Mouse (Mus musculus): ENCODE results near the gene Pign. TPM values are rescaled to one million over a fixed set of nuclear protein-coding genes. Genes with fewer than 3 reads are reported as not detected.

Gene Pign
- total and polyA plus RNA-seq, 3 experiments, result 27.1 to 59.0 (median 36.1) TPM

GRCm38 (mm10) chr1:105549648-105550047, 113.8 kb downstream of the Pign start:
- H3K4me1 ChIP-seq (ENCODE audit: control insufficient read depth in 1 of 2, insufficient read depth in 2 of 2, low read length in 2 of 2), result no peaks in the 10 kb centered on the region
- no peak overlapping the region for H3K27ac ChIP-seq (ENCODE audit: control insufficient read depth, low read depth, low read length)
- no peak for DNase-seq (ENCODE audit: low read depth, low spot score)
- no peak overlapping the region for H3K4me3 ChIP-seq (ENCODE audit: control insufficient read depth in 1 of 2, insufficient read depth in 1 of 2, low read depth in 2 of 2, low read length in 2 of 2)
- no peaks in the 10 kb centered on the region for H3K9me3 ChIP-seq (replicated peaks; ENCODE audit: insufficient read depth, low read length)
- H3K79me2 ChIP-seq (ENCODE audit: control insufficient read depth, insufficient read depth, low read length, poor library complexity), result no peaks in the 10 kb centered on the region
- no peak overlapping the region for H3K9ac ChIP-seq (ENCODE audit: control insufficient read depth, low read depth, low read length, poor library complexity, severe bottlenecking)
- no peaks in the 10 kb centered on the region for H3K27me3 ChIP-seq (ENCODE audit: control insufficient read depth in 1 of 2, insufficient read depth in 2 of 2, low read length in 2 of 2)
- TF ChIP-seq POLR2AphosphoS5 (IDR thresholded peaks at IDR 0.05; ENCODE audit: borderline replicate concordance, low read depth, low read length) (no peak), POLR2AphosphoS2 (IDR thresholded peaks at IDR 0.05; ENCODE audit: low read length) (no peak), MXI1 (IDR thresholded peaks at IDR 0.05; ENCODE audit: low read depth, low read length) (no peak), MAZ (IDR thresholded peaks at IDR 0.05; ENCODE audit: low read depth, low read length) (no peak), GABPA (IDR thresholded peaks at IDR 0.05; ENCODE audit: low read depth, low read length) (no peak), CHD2 (IDR thresholded peaks at IDR 0.05; ENCODE audit: low read length) (no peak), GATA1 (IDR thresholded peaks at IDR 0.05; ENCODE audit: low read depth, low read length) (no peak), ETS1 (IDR thresholded peaks at IDR 0.05; ENCODE audit: low read depth, low read length) (no peak), EP300 (IDR thresholded peaks at IDR 0.05; ENCODE audit: low read depth in 1 of 2, low read length in 2 of 2) (no peak), ZMIZ1 (IDR thresholded peaks at IDR 0.05; ENCODE audit: low read depth, low read length) (no peak)
- H3K36me3 ChIP-seq (ENCODE audit: control insufficient read depth in 1 of 2, insufficient read depth in 2 of 2, low read length in 2 of 2), result peaks cover 0 to 4% of the 10 kb centered on the region in 2 experiments; a peak in 3 of 4 replicates

- Histone ChIP-seq H3K27ac (ENCODE audit: control insufficient read depth, low read depth, low read length) (no peak overlapping the region), H3K4me3 (ENCODE audit: control insufficient read depth in 1 of 2, insufficient read depth in 1 of 2, low read depth in 2 of 2, low read length in 2 of 2) (no peak overlapping the region), H3K4me1 (ENCODE audit: control insufficient read depth in 1 of 2, insufficient read depth in 2 of 2, low read length in 2 of 2) (peaks cover 0 to 3% of the 10 kb centered on the region in 2 experiments; a peak in 2 of 4 replicates), H3K27me3 (ENCODE audit: control insufficient read depth in 1 of 2, insufficient read depth in 2 of 2, low read length in 2 of 2) (no peaks in the 10 kb centered on the region), H3K9ac (ENCODE audit: control insufficient read depth, low read depth, low read length, poor library complexity, severe bottlenecking) (no peak overlapping the region), H3K79me2 (ENCODE audit: control insufficient read depth, insufficient read depth, low read length, poor library complexity) (no peaks in the 10 kb centered on the region), H3K9me3 (replicated peaks; ENCODE audit: insufficient read depth, low read length) (no peaks in the 10 kb centered on the region), H3K36me3 (ENCODE audit: control insufficient read depth in 1 of 2, insufficient read depth in 2 of 2, low read length in 2 of 2) (peaks cover 1 to 5% of the 10 kb centered on the region in 2 experiments)
- DNase-seq (ENCODE audit: low read depth, low spot score), result no peak
- TF ChIP-seq RCOR1 (IDR thresholded peaks at IDR 0.05; ENCODE audit: low read depth, low read length) (no peak), MEF2A (IDR thresholded peaks at IDR 0.05; ENCODE audit: extremely low read depth, insufficient replicate concordance, low read depth, low read length, poor library complexity, severe bottlenecking) (no peak), MXI1 (IDR thresholded peaks at IDR 0.05; ENCODE audit: low read depth, low read length) (no peak), USF2 (IDR thresholded peaks at IDR 0.05; ENCODE audit: borderline replicate concordance in 1 of 2, insufficient read depth in 1 of 2, low read depth in 1 of 2, low read length in 2 of 2) (no peak), MYC (IDR thresholded peaks at IDR 0.05; ENCODE audit: low read depth, low read length) (no peak), MAZ (IDR thresholded peaks at IDR 0.05; ENCODE audit: low read depth, low read length) (no peak), TCF12 (IDR thresholded peaks at IDR 0.05; ENCODE audit: low read depth, low read length) (no peak), ZKSCAN1 (IDR thresholded peaks at IDR 0.05; ENCODE audit: low read depth, low read length) (no peak), EP300 (IDR thresholded peaks at IDR 0.05; ENCODE audit: low read depth in 1 of 2, low read length in 2 of 2) (no peak), CHD2 (IDR thresholded peaks at IDR 0.05; ENCODE audit: low read length) (no peak), UBTF (IDR thresholded peaks at IDR 0.05; ENCODE audit: borderline replicate concordance, insufficient read depth, low read depth, low read length) (no peak), USF1 (IDR thresholded peaks at IDR 0.05; ENCODE audit: low read depth, low read length) (no peak), JUND (IDR thresholded peaks at IDR 0.05; ENCODE audit: low read depth, low read length) (no peak), ZMIZ1 (IDR thresholded peaks at IDR 0.05; ENCODE audit: low read depth, low read length) (no peak), ZNF384 (IDR thresholded peaks at IDR 0.05; ENCODE audit: low read depth, low read length) (no peak), SIN3A (IDR thresholded peaks at IDR 0.05; ENCODE audit: low read length) (no peak)
Observed at GRCm38 (mm10) chr1:105543051-105543450, 120.4 kb downstream of the Pign start.
